Mouse (Mus musculus) forebrain, postnatal 0 days (tissue): ENCODE results near the gene Itgb3bp. TPM values are rescaled to one million over a fixed set of nuclear protein-coding genes. Genes with fewer than 3 reads are reported as not detected.

ENCODE experiments used
- ATAC-seq: fragments of 200-750 bp; cut with Nextera tagmentation; 2 replicates; pipeline ENCODE4 v1.8.0; 2017; ENCODE audit warnings: mild to moderate bottlenecking, moderate library complexity
- DNase-seq: peaks from one replicate; pipeline ENCODE4 v3.0.0-alpha.2; 2015
- H3K27ac ChIP-seq: fragments of 300-500 bp; sonication (generic); 2 replicates; pipeline ENCODE4 v1.5.1; 2014; ENCODE audit warnings: low read depth, mild to moderate bottlenecking, antibody characterized with exemption, low read length, moderate library complexity, mixed read lengths
- H3K27me3 ChIP-seq: fragments of 300-500 bp; sonication (generic); 2 replicates; pipeline ENCODE4 v1.6.1; 2014; ENCODE audit warnings: mild to moderate bottlenecking, low read length, mixed read lengths; ENCODE audit not compliant: insufficient read depth
- H3K36me3 ChIP-seq: fragments of 300-500 bp; sonication (generic); 2 replicates; pipeline ENCODE4 v1.6.1; 2014; ENCODE audit warnings: mild to moderate bottlenecking, moderate library complexity; ENCODE audit not compliant: insufficient read depth
- H3K4me1 ChIP-seq: fragments of 300-500 bp; sonication (generic); 2 replicates; pipeline ENCODE4 v1.6.1; 2014; ENCODE audit warnings: antibody characterized with exemption; ENCODE audit not compliant: insufficient read depth
- H3K4me2 ChIP-seq: fragments of 300-500 bp; sonication (generic); 2 replicates; pipeline ENCODE4 v1.6.1; 2014; ENCODE audit warnings: low read depth, mild to moderate bottlenecking, moderate library complexity
- H3K4me3 ChIP-seq: fragments of 300-500 bp; sonication (generic); 2 replicates; pipeline ENCODE4 v1.5.1; 2014; ENCODE audit warnings: low read depth, low read length, mixed read lengths
- H3K9ac ChIP-seq: fragments of 300-500 bp; sonication (generic); 2 replicates; pipeline ENCODE4 v1.6.1; 2014; ENCODE audit warnings: mild to moderate bottlenecking
- H3K9me3 ChIP-seq: fragments of 300-500 bp; sonication (generic); 2 replicates; pipeline ENCODE4 v1.6.1; 2016; ENCODE audit warnings: low read length
- CTCF ChIP-seq: sonication (generic); IDR thresholded peaks from 2 replicates; pipeline ENCODE4 v1.5.1; 2016; ENCODE audit warnings: antibody characterized with exemption, control low read depth, low read depth
- WGBS: fragments of 180-500 bp; shearing (Covaris S2); extraction: QIAGEN DNeasy Blood & Tissue Kit; methylation state at CpG from one replicate; pipeline ENCODE4 v1.1.7; 2014; 5-methylcytosine and 5-hydroxymethylcytosine counted together
- polyA plus RNA-seq: library from polyadenylated mRNA; unstranded; fragments of >200 nt; fragmentation: Nextera tagmentation; extraction: Ambion mirVana; gene quantifications from 2 replicates; pipeline ENCODE4 v1.2.1, GENCODE M21; 2015
- total RNA-seq: library from RNA; depleted of rRNA; stranded (reverse); fragments of >200 nt; gene quantifications from 2 replicates; pipeline ENCODE4 v1.2.3, GENCODE M21; 2014; rRNA removed

Gene Itgb3bp
- total and polyA plus RNA-seq, 2 experiments from 2014 or later = 2.9 to 10.7 TPM

DNA sequence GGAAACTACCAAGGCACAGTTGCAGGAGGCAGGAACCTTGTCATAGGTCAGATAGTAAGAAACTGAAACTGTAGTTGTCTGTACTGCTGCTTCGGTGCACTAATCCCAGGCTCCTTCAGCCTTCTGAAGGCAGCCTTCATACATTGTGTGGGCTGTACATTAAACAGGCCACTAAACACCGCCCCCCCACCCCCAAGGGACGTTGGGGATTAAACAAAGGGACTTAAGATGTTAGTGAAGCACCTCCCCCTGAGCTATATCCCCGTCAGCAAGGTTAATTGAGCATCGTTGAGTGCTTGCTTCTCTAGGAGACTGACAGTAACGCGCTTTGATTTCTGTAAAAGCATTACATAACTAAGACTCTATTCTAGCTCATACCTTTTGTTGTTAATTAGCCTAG lies 189.8 kb downstream of the Itgb3bp start:
- H3K9ac ChIP-seq = no peak overlapping the region
- H3K4me3 ChIP-seq = no peak overlapping the region
- ATAC-seq (no peak), DNase-seq (no peak)
- H3K9me3 ChIP-seq = no peaks in the 10 kb centered on the region
- no peaks in the 10 kb centered on the region for H3K36me3 ChIP-seq
- H3K4me1 ChIP-seq = no peaks in the 10 kb centered on the region
- H3K27me3 ChIP-seq = no peaks in the 10 kb centered on the region
- no peak for TF ChIP-seq CTCF
- 29% methylated on average over 7 of the region's 7 CpGs for WGBS
- H3K27ac ChIP-seq = no peak overlapping the region
- H3K4me2 ChIP-seq = no peak overlapping the region

- Histone ChIP-seq H3K36me3 (peaks cover 21% of the 10 kb centered on the region), H3K4me3 (no peak overlapping the region), H3K9me3 (no peaks in the 10 kb centered on the region), H3K9ac (no peak overlapping the region), H3K27me3 (no peaks in the 10 kb centered on the region), H3K27ac (no peak overlapping the region), H3K4me1 (no peaks in the 10 kb centered on the region), H3K4me2 (no peak overlapping the region)
- no peak for ATAC-seq
- no peak for DNase-seq
- TF ChIP-seq CTCF = no peak
- WGBS = 96% methylated on average over 8 of the region's 8 CpGs
Measured at GRCm38 (mm10) chr4:99725914-99726451, 203.6 kb downstream of the Itgb3bp start.

DNA sequence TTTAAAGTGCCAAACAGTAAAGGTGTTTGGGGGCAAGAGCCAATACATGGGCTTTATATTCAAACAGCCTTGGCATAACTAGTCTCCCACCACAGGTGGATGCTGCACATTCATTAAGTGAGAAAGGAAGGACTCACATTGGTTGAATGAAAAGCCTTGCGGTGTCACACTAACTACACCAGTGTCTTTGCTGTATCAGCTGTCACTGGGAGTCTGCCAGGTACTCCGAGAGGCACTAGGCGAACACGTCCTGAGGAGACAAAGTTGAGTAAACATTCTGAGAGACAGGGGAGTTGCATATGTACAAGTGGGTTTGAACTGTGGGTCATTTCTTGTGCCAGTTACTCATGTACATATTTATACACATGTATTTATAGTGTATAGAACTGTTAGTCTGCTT lies 205.3 kb downstream of the Itgb3bp start:
- Histone ChIP-seq H3K4me2 (no peak overlapping the region), H3K4me3 (no peak overlapping the region), H3K9ac (no peak overlapping the region), H3K9me3 (no peaks in the 10 kb centered on the region), H3K4me1 (no peaks in the 10 kb centered on the region), H3K27me3 (no peaks in the 10 kb centered on the region), H3K36me3 (peaks cover 19% of the 10 kb centered on the region), H3K27ac (no peak overlapping the region)
- 83% methylated on average over 4 of the region's 4 CpGs for WGBS
- no peak for TF ChIP-seq CTCF
- DNase-seq (no peak), ATAC-seq (no peak)

- H3K27me3 ChIP-seq = no peaks in the 10 kb centered on the region
- DNase-seq = no peak
- no peak overlapping the region for H3K27ac ChIP-seq
- no peak for ATAC-seq
- 89% methylated on average over 4 of the region's 4 CpGs for WGBS
- H3K4me2 ChIP-seq = no peak overlapping the region
- no peaks in the 10 kb centered on the region for H3K9me3 ChIP-seq
- H3K4me3 ChIP-seq = no peak overlapping the region
- H3K4me1 ChIP-seq = no peaks in the 10 kb centered on the region
- H3K9ac ChIP-seq = no peak overlapping the region
- no peak for TF ChIP-seq CTCF
- H3K36me3 ChIP-seq = no peaks in the 10 kb centered on the region; the same call in 1 of the 2 replicates
Measured at GRCm38 (mm10) chr4:99717905-99718304, 211.7 kb downstream of the Itgb3bp start.

DNA sequence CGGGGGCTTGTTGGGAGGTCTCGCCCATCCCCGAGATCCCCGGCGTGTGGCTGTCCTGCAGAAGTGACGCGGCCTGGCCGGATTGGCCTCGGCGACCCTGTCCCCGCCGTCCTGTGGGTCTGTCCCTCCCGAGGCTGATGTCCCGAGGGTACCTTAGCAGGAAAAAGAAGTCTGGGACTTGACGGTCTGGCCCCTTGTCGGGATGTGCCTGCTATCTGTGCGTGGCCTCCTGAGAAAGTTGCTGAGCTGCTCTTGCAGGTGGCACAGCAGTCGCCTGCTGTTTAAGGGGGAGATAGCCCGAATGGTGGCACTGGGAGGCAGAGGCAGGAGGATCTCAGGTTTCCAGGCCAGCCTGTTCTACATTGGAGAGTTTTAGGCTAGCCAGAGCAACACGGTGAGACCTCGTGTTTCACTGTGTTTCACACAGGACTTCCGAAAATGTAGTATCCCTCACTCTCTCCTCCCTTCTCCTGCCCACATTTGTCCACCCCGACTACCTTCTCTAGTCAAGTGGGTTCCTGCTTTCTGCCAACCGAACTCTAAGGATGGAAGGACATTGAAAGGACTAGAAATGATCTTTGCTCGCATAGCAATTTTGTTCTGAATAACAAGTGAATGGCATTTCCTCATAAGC lies 213.7 kb downstream of the Itgb3bp start:
- no peak for TF ChIP-seq CTCF
- DNase-seq = peak; percentile 1
- peak; percentile 59 for ATAC-seq
- H3K9me3 ChIP-seq = no peaks in the 10 kb centered on the region
- H3K27me3 ChIP-seq = no peaks in the 10 kb centered on the region
- H3K9ac ChIP-seq = peak overlapping the region; percentile 85
- peak overlapping the region; percentile 96 for H3K4me2 ChIP-seq
- H3K4me3 ChIP-seq = peak overlapping the region; percentile 88
- no peaks in the 10 kb centered on the region; the same call in 1 of the 2 replicates for H3K36me3 ChIP-seq
- WGBS = 30% methylated on average over 25 of the region's 25 CpGs
- no peaks in the 10 kb centered on the region for H3K4me1 ChIP-seq
- peak overlapping the region; percentile 62; the same call in 1 of the 2 replicates for H3K27ac ChIP-seq

Other genes starting within 250 kb of the Itgb3bp start
- gene Alg6, start 214.1 kb downstream of the Itgb3bp start, total RNA-seq = 13.0 and 18.2 TPM in 2 replicates
- 6.3 and 9.8 TPM in 2 replicates for gene Alg6, start 214.1 kb downstream of the Itgb3bp start, polyA plus RNA-seq
- 14.7 and 17.1 TPM in 2 replicates for gene Efcab7, start 100.6 kb downstream of the Itgb3bp start, total RNA-seq
- 11.4 and 12.0 TPM in 2 replicates for gene Efcab7, start 100.6 kb downstream of the Itgb3bp start, polyA plus RNA-seq
- 52.5 and 73.5 TPM in 2 replicates for gene Pgm1, start 399 bp downstream of the Itgb3bp start, total RNA-seq
- gene Pgm1, start 399 bp downstream of the Itgb3bp start, polyA plus RNA-seq = 52.8 and 64.6 TPM in 2 replicates
- 1.8 and 2.4 TPM in 2 replicates for gene Ror1, start 166.0 kb upstream of the Itgb3bp start, total RNA-seq
- 0.80 and 0.93 TPM in 2 replicates for gene Ror1, start 166.0 kb upstream of the Itgb3bp start, polyA plus RNA-seq